Mouse (Mus musculus): Measurements from ENCODE around the gene Kdm8.

- TF ChIP-seq CTCF (IDR thresholded peaks at IDR 0.05; ENCODE audit: borderline replicate concordance, insufficient read depth, low read length) (no peak), POLR2A (IDR thresholded peaks at IDR 0.05; ENCODE audit: low read depth, low read length) (no peak)
Measured at GRCm38 (mm10) chr7:125499927-125500868, 55.7 kb downstream of the Kdm8 start.

Measured in embryonic fibroblast, embryonic 13.5 days (primary cell).